Mouse (Mus musculus) lung, postnatal 36 days (tissue): ENCODE data around the gene Mgam.
"Not testable (repeated sequence)": the region's sequence is repeated elsewhere in the genome, so short reads cannot be mapped to it uniquely, and the experiment has no call there.

ENCODE experiments used
- DNase-seq: peaks from one replicate; pipeline ENCODE4 v3.0.0; 2022; ENCODE audit warnings: mixed read lengths

Mgam gene

DNA sequence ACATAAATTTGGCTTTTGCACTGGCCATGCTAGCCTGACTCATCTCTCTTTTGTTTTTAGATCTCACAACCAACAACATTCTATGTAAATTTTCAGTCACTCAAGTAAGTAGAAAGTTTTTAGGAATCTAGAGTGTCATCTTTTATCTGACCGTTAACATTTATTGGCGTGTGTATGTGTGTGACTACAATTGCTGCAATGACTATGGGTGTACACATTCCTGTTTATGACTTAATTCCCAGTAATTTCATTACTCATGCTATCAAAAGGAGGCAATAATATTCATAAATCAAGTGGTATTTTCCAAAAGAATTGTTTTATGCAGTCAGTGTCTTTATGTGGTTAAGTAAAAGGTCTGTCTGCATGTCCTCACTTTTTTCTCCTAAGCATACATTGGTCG is 110.9 kb downstream of the Mgam start:
- no peak for DNase-seq

GRCm38 (mm10) chr6:40749030-40749429 is 120.4 kb downstream of the Mgam start:
- not testable (repeated sequence) for DNase-seq

DNA sequence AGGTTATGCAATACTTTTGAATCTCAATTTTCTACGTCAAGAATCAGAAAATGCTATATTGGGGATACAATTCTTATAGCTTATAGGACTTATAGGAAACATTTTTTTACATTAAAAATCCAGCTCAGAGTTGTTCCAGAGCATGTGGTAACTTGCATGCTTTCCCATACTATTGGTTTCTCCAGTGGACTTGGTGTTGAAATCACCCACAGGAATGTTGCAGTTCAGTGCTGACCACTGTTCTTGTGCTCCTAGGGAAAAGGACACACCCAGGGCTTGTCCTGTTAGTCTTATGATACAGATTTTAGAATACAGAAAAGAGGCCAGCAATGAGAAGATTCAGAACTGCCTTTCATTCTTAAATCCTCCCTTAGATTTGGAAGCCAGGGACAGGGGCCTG is 127.3 kb downstream of the Mgam start:
- no peak for DNase-seq

GRCm38 (mm10) chr6:40757346-40757745 is 128.7 kb downstream of the Mgam start:
- DNase-seq, result not testable (repeated sequence)

GRCm38 (mm10) chr6:40774656-40775055 is 146.0 kb downstream of the Mgam start:
- DNase-seq, result no peak

DNA sequence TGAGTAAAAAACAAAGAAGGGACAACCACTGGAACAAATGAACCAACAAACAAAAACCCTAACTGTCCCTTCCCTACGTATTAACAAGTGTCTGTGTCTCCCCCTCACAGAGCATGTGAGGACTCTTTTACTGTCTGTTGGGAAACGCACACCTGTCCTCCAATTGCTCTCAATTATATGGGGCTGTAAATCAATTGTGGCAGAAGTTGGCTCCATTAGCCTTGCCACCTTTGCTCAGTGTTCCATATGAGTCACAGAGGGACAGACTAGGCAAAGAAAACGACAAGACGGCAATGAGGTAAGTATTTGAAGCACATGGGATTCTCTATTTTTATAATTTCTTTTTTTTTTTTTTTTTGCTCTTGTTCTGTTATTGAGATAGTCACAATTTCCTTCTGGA is 149.8 kb downstream of the Mgam start:
- DNase-seq, result no peak

GRCm38 (mm10) chr6:40783637-40784036 is 155.0 kb downstream of the Mgam start:
- no peak for DNase-seq

GRCm38 (mm10) chr6:40784378-40784777 is 155.7 kb downstream of the Mgam start:
- DNase-seq, result no peak

GRCm38 (mm10) chr6:40795077-40795812 is 166.6 kb downstream of the Mgam start:
- DNase-seq, result no peak

- no peak for DNase-seq
Measured at GRCm38 (mm10) chr6:40818237-40818902, 189.7 kb downstream of the Mgam start.
